Mouse (Mus musculus): ENCODE results near the gene Gm2916. TPM values are rescaled to one million over a fixed set of nuclear protein-coding genes. Genes with fewer than 3 reads are reported as not detected.
"Not testable (repeated sequence)": the region's sequence is repeated elsewhere in the genome, so short reads cannot be mapped to it uniquely, and the experiment has no call there.

Gene Gm2916
- not detected in 2 replicates for polyA plus RNA-seq (2015; fragmentation: Nextera tagmentation; extraction: Ambion mirVana)

GRCm38 (mm10) chr14:3883872-3884271 lies at the start of gene Gm2916:
TSS of gene Gm2916 (plus strand) at chr14:3884172.
- not testable (repeated sequence) for H3K4me1 ChIP-seq (replicated peaks; ENCODE audit: control insufficient read depth, insufficient read depth, low read length); H3K27ac ChIP-seq (ENCODE audit: low read depth, low read length); H3K4me3 ChIP-seq (ENCODE audit: low read depth, low read length); H3K9me3 ChIP-seq (ENCODE audit: control insufficient read depth); H3K4me2 ChIP-seq (replicated peaks; ENCODE audit: low read depth); ATAC-seq; H3K9ac ChIP-seq (ENCODE audit: low read depth, low read length); H3K36me3 ChIP-seq (ENCODE audit: control insufficient read depth, insufficient read depth); H3K27me3 ChIP-seq (replicated peaks; ENCODE audit: control insufficient read depth, insufficient read depth, low read length)
- no CpG with 5 or more reads among the region's 1 CpGs for WGBS

GRCm38 (mm10) chr14:3845945-3846344 lies 38.0 kb upstream of the Gm2916 start, which contains the start of gene Gm3033:
TSS of gene Gm3033 (plus strand) at chr14:3846245.
- not testable (repeated sequence) for ATAC-seq; H3K4me1 ChIP-seq (replicated peaks; ENCODE audit: control insufficient read depth, insufficient read depth, low read length); H3K9me3 ChIP-seq (ENCODE audit: control insufficient read depth); H3K36me3 ChIP-seq (ENCODE audit: control insufficient read depth, insufficient read depth); H3K27ac ChIP-seq (ENCODE audit: low read depth, low read length); H3K9ac ChIP-seq (ENCODE audit: low read depth, low read length); H3K4me3 ChIP-seq (ENCODE audit: low read depth, low read length); H3K4me2 ChIP-seq (replicated peaks; ENCODE audit: low read depth); H3K27me3 ChIP-seq (replicated peaks; ENCODE audit: control insufficient read depth, insufficient read depth, low read length)
- WGBS, result no CpG with 5 or more reads among the region's 2 CpGs

GRCm38 (mm10) chr14:3931456-3931855 lies 47.5 kb downstream of the Gm2916 start, which contains the start of gene Gm3029:
TSS of gene Gm3029 (plus strand) at chr14:3931756.
- H3K27ac ChIP-seq (ENCODE audit: low read depth, low read length); ATAC-seq; H3K4me1 ChIP-seq (replicated peaks; ENCODE audit: control insufficient read depth, insufficient read depth, low read length); H3K36me3 ChIP-seq (ENCODE audit: control insufficient read depth, insufficient read depth); H3K27me3 ChIP-seq (replicated peaks; ENCODE audit: control insufficient read depth, insufficient read depth, low read length); H3K4me2 ChIP-seq (replicated peaks; ENCODE audit: low read depth); H3K9ac ChIP-seq (ENCODE audit: low read depth, low read length); H3K4me3 ChIP-seq (ENCODE audit: low read depth, low read length); H3K9me3 ChIP-seq (ENCODE audit: control insufficient read depth): not testable (repeated sequence)
- no CpG with 5 or more reads among the region's 2 CpGs for WGBS

- ATAC-seq; H3K9ac ChIP-seq (ENCODE audit: low read depth, low read length): not testable (repeated sequence)
Observed at GRCm38 (mm10) chr14:3963247-3963646, 79.3 kb downstream of the Gm2916 start, which contains the start of gene Gm3095. TSS of gene Gm3095 (plus strand) at chr14:3963547.

More at GRCm38 (mm10) chr14:3963247-3963646, 79.3 kb downstream of the Gm2916 start, which contains the start of gene Gm3095:
- H3K4me2 ChIP-seq (replicated peaks; ENCODE audit: low read depth); H3K9me3 ChIP-seq (ENCODE audit: control insufficient read depth); H3K4me3 ChIP-seq (ENCODE audit: low read depth, low read length); H3K27me3 ChIP-seq (replicated peaks; ENCODE audit: control insufficient read depth, insufficient read depth, low read length); H3K4me1 ChIP-seq (replicated peaks; ENCODE audit: control insufficient read depth, insufficient read depth, low read length); H3K27ac ChIP-seq (ENCODE audit: low read depth, low read length); H3K36me3 ChIP-seq (ENCODE audit: control insufficient read depth, insufficient read depth): not testable (repeated sequence)
- WGBS, result no CpG with 5 or more reads among the region's 2 CpGs

Other genes starting within 250 kb of the Gm2916 start
- not detected in 2 replicates for gene Gm3012, start 249.7 kb upstream of the Gm2916 start, polyA plus RNA-seq (2015; fragmentation: Nextera tagmentation; extraction: Ambion mirVana)
- 0.09 and 0.12 TPM in 2 replicates for gene Gm3020, start 232.1 kb upstream of the Gm2916 start, polyA plus RNA-seq (2015; fragmentation: Nextera tagmentation; extraction: Ambion mirVana)
- not detected in 2 replicates for gene Gm3043, start 195.4 kb upstream of the Gm2916 start, polyA plus RNA-seq (2015; fragmentation: Nextera tagmentation; extraction: Ambion mirVana)
- gene Gm3002, start 74.1 kb upstream of the Gm2916 start, polyA plus RNA-seq (2015; fragmentation: Nextera tagmentation; extraction: Ambion mirVana), result not detected in 2 replicates
- gene Gm3033, start 37.9 kb upstream of the Gm2916 start, polyA plus RNA-seq (2015; fragmentation: Nextera tagmentation; extraction: Ambion mirVana), result 0.12 TPM in 1 of 2 replicates, not detected in the other
- gene Gm3029, start 47.6 kb downstream of the Gm2916 start, polyA plus RNA-seq (2015; fragmentation: Nextera tagmentation; extraction: Ambion mirVana), result not detected in 2 replicates
- not detected in 2 replicates for gene Gm3095, start 79.4 kb downstream of the Gm2916 start, polyA plus RNA-seq (2015; fragmentation: Nextera tagmentation; extraction: Ambion mirVana)
- gene Gm3099, start 114.2 kb downstream of the Gm2916 start, polyA plus RNA-seq (2015; fragmentation: Nextera tagmentation; extraction: Ambion mirVana), result not detected in 2 replicates
- 0.12 TPM in 1 of 2 replicates, not detected in the other for gene Gm5796, start 139.8 kb downstream of the Gm2916 start, polyA plus RNA-seq (2015; fragmentation: Nextera tagmentation; extraction: Ambion mirVana)
- not detected in 2 replicates for gene Gm3115, start 199.9 kb downstream of the Gm2916 start, polyA plus RNA-seq (2015; fragmentation: Nextera tagmentation; extraction: Ambion mirVana)
- gene Gm8108, start 226.4 kb downstream of the Gm2916 start, polyA plus RNA-seq (2015; fragmentation: Nextera tagmentation; extraction: Ambion mirVana), result 0.26 and 0.31 TPM in 2 replicates